Mouse (Mus musculus): ENCODE measurements at regions not wholly inside any gene's neighbourhood (a gene's known extent, or its start where the extent isn't known, plus 50 kb on each side); places are given as distances from the start of the nearest gene placed in this dataset.

DNA sequence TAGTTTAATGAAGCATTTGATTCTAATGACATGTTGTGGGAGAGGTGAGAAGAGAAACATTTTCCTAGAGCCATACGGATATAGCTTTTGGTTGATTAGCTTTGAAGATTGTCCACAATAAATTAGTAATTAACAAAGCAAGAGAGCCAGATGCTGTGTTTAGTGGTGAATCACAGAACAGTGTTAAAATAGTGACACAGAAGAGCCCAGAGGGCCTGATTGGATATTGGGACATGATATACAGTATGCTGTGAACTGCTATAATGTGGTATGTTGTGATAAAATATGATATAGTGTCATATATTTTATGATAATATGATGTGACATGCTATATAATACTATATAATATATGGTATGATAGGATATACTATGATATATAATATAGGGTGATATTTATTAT lies 243.7 kb upstream of the Ngly1 start:
- TF ChIP-seq CTCF (IDR thresholded peaks at IDR 0.05; ENCODE audit: low read depth, low read length): no peak
- TF ChIP-seq EP300 (IDR thresholded peaks at IDR 0.05; ENCODE audit: insufficient read depth, low read depth, low read length): no peak
